Mouse (Mus musculus): ENCODE measurements around the gene Fam228a. TPM values are rescaled to one million over a fixed set of nuclear protein-coding genes. Genes with fewer than 3 reads are reported as not detected.
"Not testable (repeated sequence)": the region's sequence is repeated elsewhere in the genome, so short reads cannot be mapped to it uniquely, and the experiment has no call there.

Fam228a gene
- polyA plus RNA-seq, 1 experiment from 2014 or later, result 0.25 TPM

GRCm38 (mm10) chr12:4709926-4710325 lies 28.3 kb downstream of the Fam228a start:
- H3K9ac ChIP-seq (ENCODE audit: low read depth, low read length), result no peak overlapping the region
- H3K9me3 ChIP-seq (ENCODE audit: control insufficient read depth, low read length), result no peaks in the 10 kb centered on the region
- H3K4me3 ChIP-seq (ENCODE audit: low read depth, low read length), result no peak overlapping the region
- DNase-seq (ENCODE audit: low spot score) (no peak), ATAC-seq (ENCODE audit: low read depth) (no peak)
- WGBS, result 92% methylated on average over 7 of the region's 7 CpGs
- H3K27me3 ChIP-seq (replicated peaks; ENCODE audit: control insufficient read depth, insufficient read depth, low read length), result no peaks in the 10 kb centered on the region
- H3K27ac ChIP-seq (replicated peaks; ENCODE audit: low read depth, low read length), result no peak overlapping the region
- H3K36me3 ChIP-seq (ENCODE audit: control insufficient read depth, insufficient read depth, low read length), result peaks cover 59% of the 10 kb centered on the region
- H3K4me2 ChIP-seq (ENCODE audit: low read depth, low read length), result no peak overlapping the region
- H3K4me1 ChIP-seq (ENCODE audit: control insufficient read depth, insufficient read depth, low read length), result no peaks in the 10 kb centered on the region

- DNase-seq (ENCODE audit: low spot score), result peak; percentile 62
- H3K27ac ChIP-seq (replicated peaks; ENCODE audit: low read depth, low read length), result no peak overlapping the region
- no peaks in the 10 kb centered on the region for H3K27me3 ChIP-seq (replicated peaks; ENCODE audit: control insufficient read depth, insufficient read depth, low read length)
- peak; percentile 90 for ATAC-seq (ENCODE audit: low read depth)
- WGBS, result 84% methylated on average over 8 of the region's 8 CpGs
- H3K4me3 ChIP-seq (ENCODE audit: low read depth, low read length), result no peak overlapping the region
- no peak overlapping the region for H3K4me2 ChIP-seq (ENCODE audit: low read depth, low read length)
- H3K4me1 ChIP-seq (ENCODE audit: control insufficient read depth, insufficient read depth, low read length), result no peaks in the 10 kb centered on the region
- no peaks in the 10 kb centered on the region for H3K9me3 ChIP-seq (ENCODE audit: control insufficient read depth, low read length)
- no peak overlapping the region for H3K9ac ChIP-seq (ENCODE audit: low read depth, low read length)
- peaks cover 59% of the 10 kb centered on the region for H3K36me3 ChIP-seq (ENCODE audit: control insufficient read depth, insufficient read depth, low read length)
Measured at GRCm38 (mm10) chr12:4708881-4709604, 29.2 kb downstream of the Fam228a start.

DNA sequence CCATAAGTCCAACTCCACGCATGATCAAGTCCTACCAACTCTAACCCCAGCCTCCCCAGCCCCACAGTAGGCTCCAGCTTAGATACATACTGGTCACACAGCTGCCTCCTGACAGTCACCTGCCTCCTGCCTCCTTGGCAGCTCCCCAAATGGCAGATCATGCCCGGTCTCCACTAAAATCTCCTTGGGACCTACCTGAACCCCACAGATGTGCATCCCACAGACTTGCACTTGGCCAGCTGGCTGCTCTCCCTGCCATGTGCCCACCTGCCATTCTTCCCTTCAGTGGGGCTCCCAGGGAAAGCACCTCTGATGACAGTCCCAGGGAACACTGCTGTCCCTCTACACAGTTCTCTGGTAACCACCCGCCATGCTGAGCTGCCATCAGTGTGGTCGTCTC lies 29.9 kb downstream of the Fam228a start:
- no peak overlapping the region for H3K9ac ChIP-seq (ENCODE audit: low read depth, low read length)
- H3K36me3 ChIP-seq (ENCODE audit: control insufficient read depth, insufficient read depth, low read length), result peaks cover 58% of the 10 kb centered on the region
- no peak overlapping the region for H3K27ac ChIP-seq (replicated peaks; ENCODE audit: low read depth, low read length)
- H3K4me2 ChIP-seq (ENCODE audit: low read depth, low read length), result no peak overlapping the region
- H3K27me3 ChIP-seq (replicated peaks; ENCODE audit: control insufficient read depth, insufficient read depth, low read length), result no peaks in the 10 kb centered on the region
- no peaks in the 10 kb centered on the region for H3K9me3 ChIP-seq (ENCODE audit: control insufficient read depth, low read length)
- DNase-seq (ENCODE audit: low spot score) (no peak), ATAC-seq (ENCODE audit: low read depth) (no peak)
- WGBS, result 85% methylated on average over 4 of the region's 4 CpGs
- H3K4me1 ChIP-seq (ENCODE audit: control insufficient read depth, insufficient read depth, low read length), result no peaks in the 10 kb centered on the region
- H3K4me3 ChIP-seq (ENCODE audit: low read depth, low read length), result no peak overlapping the region

GRCm38 (mm10) chr12:4707488-4708017 lies 30.7 kb downstream of the Fam228a start:
- H3K9me3 ChIP-seq (ENCODE audit: control insufficient read depth, low read length), result no peaks in the 10 kb centered on the region
- peaks cover 51% of the 10 kb centered on the region for H3K36me3 ChIP-seq (ENCODE audit: control insufficient read depth, insufficient read depth, low read length)
- ATAC-seq (ENCODE audit: low read depth) (no peak), DNase-seq (ENCODE audit: low spot score) (no peak)
- H3K4me3 ChIP-seq (ENCODE audit: low read depth, low read length), result no peak overlapping the region
- no peak overlapping the region for H3K4me2 ChIP-seq (ENCODE audit: low read depth, low read length)
- H3K27me3 ChIP-seq (replicated peaks; ENCODE audit: control insufficient read depth, insufficient read depth, low read length), result no peaks in the 10 kb centered on the region
- WGBS, result 90% methylated on average over 14 of the region's 14 CpGs
- H3K9ac ChIP-seq (ENCODE audit: low read depth, low read length), result no peak overlapping the region
- no peak overlapping the region for H3K27ac ChIP-seq (replicated peaks; ENCODE audit: low read depth, low read length)
- H3K4me1 ChIP-seq (ENCODE audit: control insufficient read depth, insufficient read depth, low read length), result no peaks in the 10 kb centered on the region

DNA sequence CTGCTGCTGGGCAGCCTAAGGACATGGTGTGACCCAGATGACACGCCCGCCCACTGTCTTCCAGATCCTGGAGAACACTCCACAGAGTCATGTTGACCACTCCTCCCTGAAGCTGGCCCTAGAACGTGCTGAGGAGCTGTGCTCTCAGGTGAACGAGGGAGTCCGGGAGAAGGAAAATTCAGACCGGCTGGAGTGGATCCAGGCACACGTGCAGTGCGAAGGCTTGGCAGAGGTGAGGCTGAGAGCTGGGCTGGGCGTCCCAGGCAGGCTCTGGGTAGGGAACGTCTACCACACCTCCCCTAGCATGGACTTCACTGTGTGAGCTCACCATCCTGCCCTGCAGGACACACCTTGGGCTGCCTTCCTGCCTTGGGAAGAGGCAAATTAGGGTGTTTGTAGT lies 31.3 kb downstream of the Fam228a start:
- no peak overlapping the region for H3K4me2 ChIP-seq (ENCODE audit: low read depth, low read length)
- no peak overlapping the region for H3K9ac ChIP-seq (ENCODE audit: low read depth, low read length)
- no peak overlapping the region for H3K27ac ChIP-seq (replicated peaks; ENCODE audit: low read depth, low read length)
- H3K36me3 ChIP-seq (ENCODE audit: control insufficient read depth, insufficient read depth, low read length), result peaks cover 50% of the 10 kb centered on the region
- no peaks in the 10 kb centered on the region for H3K4me1 ChIP-seq (ENCODE audit: control insufficient read depth, insufficient read depth, low read length)
- DNase-seq (ENCODE audit: low spot score), result no peak
- ATAC-seq (ENCODE audit: low read depth), result no peak
- H3K9me3 ChIP-seq (ENCODE audit: control insufficient read depth, low read length), result no peaks in the 10 kb centered on the region
- no peak overlapping the region for H3K4me3 ChIP-seq (ENCODE audit: low read depth, low read length)
- 84% methylated on average over 10 of the region's 10 CpGs for WGBS
- no peaks in the 10 kb centered on the region for H3K27me3 ChIP-seq (replicated peaks; ENCODE audit: control insufficient read depth, insufficient read depth, low read length)

DNA sequence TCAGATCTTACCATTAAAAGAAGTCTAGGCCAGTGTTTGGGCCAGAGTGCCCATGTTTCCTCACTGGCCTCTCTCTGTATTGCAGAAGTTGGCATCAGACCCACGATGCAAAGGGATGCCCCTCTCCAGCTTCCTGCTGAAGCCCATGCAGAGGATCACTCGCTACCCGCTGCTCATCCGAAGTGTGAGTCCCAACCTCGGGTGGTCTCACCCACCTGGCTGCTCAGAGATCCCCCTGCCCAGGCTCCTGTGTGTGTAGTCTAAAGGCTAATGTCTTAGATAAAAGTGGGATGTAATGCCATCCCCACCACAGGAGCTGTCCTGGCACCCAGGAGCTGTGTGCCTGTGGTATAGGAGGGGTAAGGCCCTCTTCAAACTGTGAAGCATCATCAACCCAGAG lies 32.1 kb downstream of the Fam228a start:
- Histone ChIP-seq H3K9ac (ENCODE audit: low read depth, low read length) (no peak overlapping the region), H3K9me3 (ENCODE audit: control insufficient read depth, low read length) (no peaks in the 10 kb centered on the region), H3K4me3 (ENCODE audit: low read depth, low read length) (no peak overlapping the region), H3K36me3 (ENCODE audit: control insufficient read depth, insufficient read depth, low read length) (peaks cover 56% of the 10 kb centered on the region), H3K27ac (replicated peaks; ENCODE audit: low read depth, low read length) (no peak overlapping the region), H3K4me2 (ENCODE audit: low read depth, low read length) (no peak overlapping the region), H3K4me1 (ENCODE audit: control insufficient read depth, insufficient read depth, low read length) (no peaks in the 10 kb centered on the region), H3K27me3 (replicated peaks; ENCODE audit: control insufficient read depth, insufficient read depth, low read length) (no peaks in the 10 kb centered on the region)
- WGBS, result 86% methylated on average over 5 of the region's 5 CpGs
- no peak for ATAC-seq (ENCODE audit: low read depth)
- DNase-seq (ENCODE audit: low spot score), result no peak

DNA sequence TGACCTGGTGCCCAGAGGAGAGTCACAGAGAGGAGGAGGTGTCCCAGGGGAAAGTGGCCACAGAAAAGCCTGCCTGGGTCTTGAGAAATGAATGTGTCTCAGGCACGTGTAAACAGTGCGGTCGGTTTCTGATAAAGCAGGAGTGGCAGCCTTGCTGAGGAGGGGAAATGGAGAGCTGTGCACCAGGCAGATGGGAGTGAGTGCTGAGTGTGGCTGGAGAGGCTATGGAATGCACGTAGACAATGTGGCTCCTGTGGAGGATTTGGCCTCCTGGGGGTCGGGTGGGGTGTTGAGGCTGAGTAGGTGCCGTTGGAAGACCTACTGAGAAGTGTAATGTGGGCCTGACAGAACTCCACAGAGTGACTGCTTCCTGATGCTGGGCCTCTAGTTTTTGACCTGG lies 32.6 kb downstream of the Fam228a start:
- not testable (repeated sequence) for DNase-seq (ENCODE audit: low spot score); H3K27ac ChIP-seq (replicated peaks; ENCODE audit: low read depth, low read length); H3K9ac ChIP-seq (ENCODE audit: low read depth, low read length); H3K9me3 ChIP-seq (ENCODE audit: control insufficient read depth, low read length); H3K27me3 ChIP-seq (replicated peaks; ENCODE audit: control insufficient read depth, insufficient read depth, low read length); H3K4me1 ChIP-seq (ENCODE audit: control insufficient read depth, insufficient read depth, low read length); ATAC-seq (ENCODE audit: low read depth); H3K4me2 ChIP-seq (ENCODE audit: low read depth, low read length); H3K4me3 ChIP-seq (ENCODE audit: low read depth, low read length)
- peaks cover 57% of the 10 kb centered on the region for H3K36me3 ChIP-seq (ENCODE audit: control insufficient read depth, insufficient read depth, low read length)
- WGBS, result 72% methylated on average over 6 of the region's 6 CpGs

DNA sequence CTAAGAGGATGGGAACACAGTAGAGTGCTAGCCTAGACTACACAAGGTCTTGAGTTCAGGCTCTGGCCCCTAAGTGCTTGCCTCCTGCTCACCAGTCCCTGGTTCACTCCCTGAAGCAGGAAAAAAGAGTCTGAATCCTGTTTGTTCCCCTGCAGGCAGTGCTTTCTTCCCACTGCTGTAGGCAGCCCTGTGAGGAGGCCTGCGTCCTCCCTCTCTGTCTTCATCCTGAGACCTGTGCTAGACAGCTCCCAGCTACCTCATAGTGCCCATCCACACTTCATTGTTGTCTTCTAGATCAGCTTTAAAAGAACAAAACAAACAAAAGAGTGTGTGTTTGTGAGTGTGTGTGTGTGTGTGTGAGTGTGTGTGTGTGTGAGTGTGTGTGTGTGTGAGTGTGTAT lies 43.7 kb downstream of the Fam228a start:
- Histone ChIP-seq H3K9ac (ENCODE audit: low read depth, low read length) (no peak overlapping the region), H3K27ac (replicated peaks; ENCODE audit: low read depth, low read length) (no peak overlapping the region), H3K9me3 (ENCODE audit: control insufficient read depth, low read length) (no peaks in the 10 kb centered on the region), H3K4me2 (ENCODE audit: low read depth, low read length) (no peak overlapping the region), H3K27me3 (replicated peaks; ENCODE audit: control insufficient read depth, insufficient read depth, low read length) (no peaks in the 10 kb centered on the region), H3K4me3 (ENCODE audit: low read depth, low read length) (no peak overlapping the region), H3K36me3 (ENCODE audit: control insufficient read depth, insufficient read depth, low read length) (peaks cover 12% of the 10 kb centered on the region), H3K4me1 (ENCODE audit: control insufficient read depth, insufficient read depth, low read length) (no peaks in the 10 kb centered on the region)
- DNase-seq (ENCODE audit: low spot score) (no peak), ATAC-seq (ENCODE audit: low read depth) (no peak)
- 70% methylated on average over 1 of the region's 1 CpGs for WGBS

GRCm38 (mm10) chr12:4691193-4691592 lies 47.0 kb downstream of the Fam228a start:
- H3K27ac ChIP-seq (replicated peaks; ENCODE audit: low read depth, low read length), result no peak overlapping the region
- H3K4me3 ChIP-seq (ENCODE audit: low read depth, low read length), result no peak overlapping the region
- WGBS, result 76% methylated on average over 3 of the region's 3 CpGs
- H3K27me3 ChIP-seq (replicated peaks; ENCODE audit: control insufficient read depth, insufficient read depth, low read length), result no peaks in the 10 kb centered on the region
- DNase-seq (ENCODE audit: low spot score), result no peak
- no peaks in the 10 kb centered on the region for H3K4me1 ChIP-seq (ENCODE audit: control insufficient read depth, insufficient read depth, low read length)
- H3K36me3 ChIP-seq (ENCODE audit: control insufficient read depth, insufficient read depth, low read length), result no peaks in the 10 kb centered on the region
- H3K4me2 ChIP-seq (ENCODE audit: low read depth, low read length), result no peak overlapping the region
- H3K9ac ChIP-seq (ENCODE audit: low read depth, low read length), result no peak overlapping the region
- ATAC-seq (ENCODE audit: low read depth), result no peak
- H3K9me3 ChIP-seq (ENCODE audit: control insufficient read depth, low read length), result no peaks in the 10 kb centered on the region

Data from embryonic facial prominence, embryonic 14.5 days (tissue).